Mouse (Mus musculus) intestine, embryonic 16.5 days (tissue): ENCODE results near the gene Wdr76. TPM values are rescaled to one million over a fixed set of nuclear protein-coding genes. Genes with fewer than 3 reads are reported as not detected.
"Not testable (repeated sequence)": the region's sequence is repeated elsewhere in the genome, so short reads cannot be mapped to it uniquely, and the experiment has no call there.

ENCODE experiments used
- ATAC-seq: fragments of 200-750 bp; cut with Nextera tagmentation; 2 replicates; pipeline ENCODE4 v1.8.0; 2017; ENCODE audit warnings: moderate TSS enrichment, moderate library complexity
- H3K27ac ChIP-seq: fragments of 300-500 bp; sonication (generic); 2 replicates; pipeline ENCODE4 v1.5.1; 2014; ENCODE audit warnings: mild to moderate bottlenecking, low read length
- H3K27me3 ChIP-seq: fragments of 300-500 bp; sonication (generic); replicated peaks from 2 replicates; pipeline ENCODE4 v1.6.1; 2014; ENCODE audit warnings: low read length, control low read depth, mixed read lengths; ENCODE audit not compliant: control insufficient read depth, insufficient read depth
- H3K36me3 ChIP-seq: fragments of 300-500 bp; sonication (generic); 2 replicates; pipeline ENCODE4 v1.6.1; 2014; ENCODE audit warnings: low read length, control low read depth; ENCODE audit not compliant: control insufficient read depth, insufficient read depth
- H3K4me1 ChIP-seq: fragments of 300-500 bp; sonication (generic); 2 replicates; pipeline ENCODE4 v1.6.1; 2014; ENCODE audit warnings: low read length, control low read depth, mixed read lengths; ENCODE audit not compliant: control insufficient read depth, insufficient read depth
- H3K4me2 ChIP-seq: fragments of 300-500 bp; sonication (generic); 2 replicates; pipeline ENCODE4 v1.6.1; 2014; ENCODE audit warnings: low read depth, low read length, control low read depth
- H3K4me3 ChIP-seq: fragments of 300-500 bp; sonication (generic); 2 replicates; pipeline ENCODE4 v1.5.1; 2014; ENCODE audit warnings: mild to moderate bottlenecking, low read length
- H3K9ac ChIP-seq: fragments of 300-500 bp; sonication (generic); 2 replicates; pipeline ENCODE4 v1.6.1; 2014; ENCODE audit warnings: low read depth, low read length
- H3K9me3 ChIP-seq: fragments of 300-500 bp; sonication (generic); 2 replicates; pipeline ENCODE4 v1.6.1; 2016; ENCODE audit warnings: low read length, control low read depth; ENCODE audit not compliant: control insufficient read depth
- WGBS: fragments of 180-500 bp; shearing (Covaris S2); extraction: QIAGEN DNeasy Blood & Tissue Kit; methylation state at CpG from one replicate; pipeline ENCODE4 v1.1.7; 2014; 5-methylcytosine and 5-hydroxymethylcytosine counted together
- polyA plus RNA-seq: library from polyadenylated mRNA; unstranded; fragments of >200 nt; fragmentation: Nextera tagmentation; extraction: Ambion mirVana; gene quantifications from 2 replicates; pipeline ENCODE4 v1.2.1, GENCODE M21; 2015

Wdr76 gene
- polyA plus RNA-seq, 1 experiment from 2014 or later = 5.0 TPM

DNA sequence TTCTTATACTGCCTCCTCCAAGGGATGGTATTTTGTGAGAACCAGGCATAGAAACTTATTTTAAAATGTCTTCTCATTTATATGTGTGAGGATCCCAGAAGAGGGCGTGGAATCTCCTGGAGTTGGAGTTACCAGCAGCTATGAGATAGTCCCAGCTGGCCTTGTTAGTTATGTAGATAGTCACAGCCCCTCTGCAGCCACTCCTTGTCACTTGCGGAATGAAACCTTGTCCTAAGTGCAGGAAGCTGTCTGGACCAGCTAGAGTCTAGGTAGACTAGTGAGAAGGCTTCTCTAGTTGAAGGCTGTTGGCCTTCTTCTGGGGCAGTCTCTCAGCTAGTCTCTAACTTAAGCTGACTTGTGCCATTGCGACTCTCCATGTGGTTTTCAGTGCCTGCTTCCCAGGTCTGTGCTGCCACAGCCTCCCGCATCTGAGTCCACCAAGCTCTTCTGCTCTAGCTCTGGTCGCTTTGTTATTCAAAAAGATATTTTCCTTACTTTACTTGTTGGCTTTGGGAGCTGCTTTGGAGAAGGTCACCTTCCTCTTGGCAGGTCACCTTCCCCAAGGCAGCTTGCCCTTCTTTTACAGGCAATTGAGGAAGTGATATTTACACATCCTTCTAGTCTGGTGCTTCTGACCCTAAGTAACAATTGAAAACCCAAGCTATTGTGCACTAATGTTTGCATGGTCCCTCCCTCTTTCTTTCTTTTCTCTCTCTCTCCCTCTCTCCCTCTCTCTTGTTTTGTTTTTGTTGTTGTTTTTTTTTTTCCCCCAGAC lies 6.7 kb downstream of the Wdr76 start:
- ATAC-seq, H3K27me3 ChIP-seq, H3K27ac ChIP-seq, H3K4me2 ChIP-seq, H3K9me3 ChIP-seq, H3K4me1 ChIP-seq, H3K9ac ChIP-seq, H3K4me3 ChIP-seq: not testable (repeated sequence)
- 0 out of 2 replicates have a peak, but pooled peaks cover 11% of the 10 kb centered on the region for H3K36me3 ChIP-seq
- WGBS = 91% methylated on average over 4 of the region's 5 CpGs

GRCm38 (mm10) chr2:121514211-121514610 lies 7.7 kb downstream of the Wdr76 start:
- Histone ChIP-seq H3K36me3 (0 out of 2 replicates have a peak, but pooled peaks cover 11% of the 10 kb centered on the region), H3K4me2 (no peak overlapping the region), H3K4me1 (peaks cover 5% of the 10 kb centered on the region; the same call in 1 of the 2 replicates), H3K4me3 (no peak overlapping the region), H3K27me3 (no peaks in the 10 kb centered on the region), H3K27ac (no peak overlapping the region), H3K9ac (no peak overlapping the region), H3K9me3 (no peaks in the 10 kb centered on the region)
- WGBS = 94% methylated on average over 4 of the region's 4 CpGs
- ATAC-seq = no peak

- no peaks in the 10 kb centered on the region for H3K4me1 ChIP-seq
- 0 out of 2 replicates have a peak, but pooled peaks cover 3% of the 10 kb centered on the region for H3K36me3 ChIP-seq
- 90% methylated on average over 5 of the region's 5 CpGs for WGBS
- H3K4me3 ChIP-seq = no peak overlapping the region
- no peak overlapping the region for H3K4me2 ChIP-seq
- no peak overlapping the region for H3K27ac ChIP-seq
- H3K9ac ChIP-seq = no peak overlapping the region
- H3K27me3 ChIP-seq = no peaks in the 10 kb centered on the region
- ATAC-seq = no peak
- no peaks in the 10 kb centered on the region for H3K9me3 ChIP-seq
Measured at GRCm38 (mm10) chr2:121518106-121518505, 11.6 kb downstream of the Wdr76 start.

DNA sequence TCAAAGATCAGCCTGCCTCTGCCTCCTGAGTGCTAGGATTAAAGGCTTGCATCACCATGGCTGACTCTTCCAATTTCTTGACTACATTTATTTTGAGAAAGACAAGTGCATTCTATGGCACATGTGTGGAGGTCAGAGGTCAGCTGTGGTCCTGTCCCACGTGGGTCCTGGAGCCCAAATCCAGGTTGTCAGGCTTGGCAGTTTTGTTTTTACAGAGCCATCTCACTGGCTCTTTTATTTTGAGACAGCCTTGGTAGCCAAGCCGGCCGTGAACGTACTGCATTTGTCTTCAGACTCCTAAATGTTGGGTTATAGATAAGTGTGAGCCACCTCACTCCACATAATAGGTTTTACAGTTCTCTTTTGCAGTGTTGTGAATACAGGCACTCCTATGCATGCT lies 12.2 kb downstream of the Wdr76 start:
- H3K27me3 ChIP-seq, H3K4me1 ChIP-seq, H3K27ac ChIP-seq, H3K36me3 ChIP-seq, H3K9me3 ChIP-seq, H3K9ac ChIP-seq, H3K4me2 ChIP-seq, H3K4me3 ChIP-seq, ATAC-seq: not testable (repeated sequence)
- WGBS = 89% methylated on average over 4 of the region's 4 CpGs

DNA sequence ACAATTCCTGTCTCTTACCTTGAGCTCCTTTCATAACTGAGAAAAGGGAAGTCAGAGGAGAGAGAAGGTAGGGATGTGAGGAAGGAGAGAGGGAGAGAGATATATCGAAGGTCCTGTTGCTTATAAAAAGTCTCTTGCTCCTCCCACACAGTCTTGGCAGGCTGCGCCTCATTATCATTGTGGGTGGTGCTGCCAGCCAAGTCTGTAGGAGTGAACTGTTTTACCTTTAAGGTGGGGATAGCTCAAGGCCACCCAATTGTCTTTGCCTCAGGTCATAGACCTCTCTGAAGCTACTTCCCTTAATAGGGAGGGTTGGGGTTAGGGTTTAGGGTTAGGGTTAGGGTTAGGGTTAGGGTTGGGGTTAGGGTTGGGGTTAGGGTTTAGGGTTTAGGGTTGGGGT lies 15.5 kb downstream of the Wdr76 start:
- Histone ChIP-seq H3K9me3 (no peaks in the 10 kb centered on the region), H3K36me3 (0 out of 2 replicates have a peak, but pooled peaks cover 3% of the 10 kb centered on the region)
- 85% methylated on average over 2 of the region's 2 CpGs for WGBS

GRCm38 (mm10) chr2:121522830-121523229 lies 16.3 kb downstream of the Wdr76 start:
- not testable (repeated sequence) for H3K27ac ChIP-seq, H3K4me3 ChIP-seq, H3K36me3 ChIP-seq, ATAC-seq, H3K4me1 ChIP-seq, H3K27me3 ChIP-seq, H3K4me2 ChIP-seq, H3K9ac ChIP-seq, H3K9me3 ChIP-seq
- WGBS = 93% methylated on average over 3 of the region's 3 CpGs

More for the DNA sequence above, 15.5 kb downstream of the Wdr76 start:
- Histone ChIP-seq H3K27me3 (no peaks in the 10 kb centered on the region), H3K27ac (no peak overlapping the region), H3K9ac (no peak overlapping the region), H3K4me2 (no peak overlapping the region), H3K4me1 (no peaks in the 10 kb centered on the region), H3K4me3 (no peak overlapping the region)
- no peak for ATAC-seq

- H3K9me3 ChIP-seq = no peaks in the 10 kb centered on the region
- 91% methylated on average over 2 of the region's 2 CpGs for WGBS
- no peak for ATAC-seq
- no peaks in the 10 kb centered on the region for H3K4me1 ChIP-seq
- no peaks in the 10 kb centered on the region for H3K27me3 ChIP-seq
- H3K9ac ChIP-seq = no peak overlapping the region
- H3K27ac ChIP-seq = no peak overlapping the region
- H3K36me3 ChIP-seq = no peaks in the 10 kb centered on the region
- H3K4me2 ChIP-seq = no peak overlapping the region
- H3K4me3 ChIP-seq = no peak overlapping the region
Measured at GRCm38 (mm10) chr2:121525056-121525455, 18.5 kb downstream of the Wdr76 start.

DNA sequence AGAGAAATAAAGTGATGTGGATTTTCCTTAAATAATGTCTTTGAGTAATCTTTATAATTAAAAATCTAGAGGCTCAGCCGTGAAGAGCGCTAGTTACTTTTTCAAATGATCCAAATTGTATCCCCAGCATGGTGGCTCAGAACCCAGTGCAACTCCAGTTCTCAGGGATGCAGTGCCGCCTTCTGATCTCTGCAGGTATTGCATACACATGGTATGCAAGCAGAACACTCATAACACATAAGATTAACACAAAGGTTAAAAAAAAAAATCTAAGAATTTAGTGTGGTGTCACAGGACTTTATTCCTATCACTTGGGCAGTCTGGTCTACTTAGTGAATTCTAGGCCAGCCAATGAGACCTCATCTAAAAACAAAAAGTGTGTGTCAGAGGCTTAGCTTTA lies 38.3 kb downstream of the Wdr76 start:
- H3K4me3 ChIP-seq = no peak overlapping the region
- H3K36me3 ChIP-seq = peaks cover 13% of the 10 kb centered on the region
- no peak for ATAC-seq
- no peak overlapping the region for H3K27ac ChIP-seq
- no peaks in the 10 kb centered on the region for H3K27me3 ChIP-seq
- no peak overlapping the region for H3K4me2 ChIP-seq
- H3K9ac ChIP-seq = no peak overlapping the region
- WGBS = 91% methylated on average over 3 of the region's 3 CpGs
- H3K9me3 ChIP-seq = no peaks in the 10 kb centered on the region
- H3K4me1 ChIP-seq = no peaks in the 10 kb centered on the region

- Histone ChIP-seq H3K9me3 (no peaks in the 10 kb centered on the region), H3K4me1 (no peaks in the 10 kb centered on the region), H3K4me2 (no peak overlapping the region), H3K36me3 (no peaks in the 10 kb centered on the region), H3K27ac (no peak overlapping the region), H3K9ac (no peak overlapping the region), H3K27me3 (no peaks in the 10 kb centered on the region), H3K4me3 (no peak overlapping the region)
- WGBS = 91% methylated on average over 6 of the region's 6 CpGs
- no peak for ATAC-seq
Measured at GRCm38 (mm10) chr2:121549630-121550029, 43.1 kb downstream of the Wdr76 start.

GRCm38 (mm10) chr2:121551271-121551670 lies 44.7 kb downstream of the Wdr76 start:
- Histone ChIP-seq H3K9me3 (no peaks in the 10 kb centered on the region), H3K27me3 (no peaks in the 10 kb centered on the region), H3K9ac (no peak overlapping the region), H3K4me3 (no peak overlapping the region), H3K4me1 (no peaks in the 10 kb centered on the region), H3K36me3 (no peaks in the 10 kb centered on the region), H3K27ac (no peak overlapping the region), H3K4me2 (no peak overlapping the region)
- ATAC-seq = no peak
- WGBS = 84% methylated on average over 8 of the region's 8 CpGs
